Mouse (Mus musculus): ENCODE results near the gene Palm. TPM values are rescaled to one million over a fixed set of nuclear protein-coding genes. Genes with fewer than 3 reads are reported as not detected.

Palm gene
- polyA plus RNA-seq, 1 experiment from 2014 or later, result 29.6 TPM

GRCm38 (mm10) chr10:79823011-79823410, 29.6 kb downstream of the Palm start:
- H3K9ac ChIP-seq (replicated peaks; ENCODE audit: low read depth), result no peak overlapping the region
- H3K36me3 ChIP-seq (ENCODE audit: insufficient read depth, low read length), result no peaks in the 10 kb centered on the region
- H3K4me2 ChIP-seq (replicated peaks; ENCODE audit: low read depth, low read length), result peak overlapping the region; percentile 44
- WGBS, result 64% methylated on average over 6 of the region's 6 CpGs
- TF ChIP-seq CTCF (IDR thresholded peaks at IDR 0.05), result no peak
- H3K4me3 ChIP-seq (ENCODE audit: low read depth, low read length), result no peak overlapping the region
- no peaks in the 10 kb centered on the region for H3K9me3 ChIP-seq (ENCODE audit: low read length)
- ATAC-seq (no peak), DNase-seq (ENCODE audit: low spot score) (no peak)
- H3K27ac ChIP-seq (ENCODE audit: low read length), result peak overlapping the region; percentile 52; the same call in 1 of the 2 replicates
- peaks cover 6% of the 10 kb centered on the region for H3K4me1 ChIP-seq (ENCODE audit: insufficient read depth, low read depth, low read length)
- no peaks in the 10 kb centered on the region for H3K27me3 ChIP-seq (replicated peaks; ENCODE audit: insufficient read depth, low read length)

GRCm38 (mm10) chr10:79824413-79824812, 31.0 kb downstream of the Palm start:
- H3K4me3 ChIP-seq (ENCODE audit: low read depth, low read length), result peak overlapping the region; percentile 12; the same call in 1 of the 2 replicates
- H3K36me3 ChIP-seq (ENCODE audit: insufficient read depth, low read length), result no peaks in the 10 kb centered on the region
- ATAC-seq, result peak; percentile 73
- H3K4me2 ChIP-seq (replicated peaks; ENCODE audit: low read depth, low read length), result peak overlapping the region; percentile 40
- TF ChIP-seq EP300 (IDR thresholded peaks at IDR 0.05) (peak; percentile 64), CTCF (IDR thresholded peaks at IDR 0.05) (no peak)
- no peaks in the 10 kb centered on the region for H3K9me3 ChIP-seq (ENCODE audit: low read length)
- H3K27me3 ChIP-seq (replicated peaks; ENCODE audit: insufficient read depth, low read length), result no peaks in the 10 kb centered on the region
- peaks cover 6% of the 10 kb centered on the region for H3K4me1 ChIP-seq (ENCODE audit: insufficient read depth, low read depth, low read length)
- DNase-seq (ENCODE audit: low spot score), result peak; percentile 89
- peak overlapping the region; percentile 78 for H3K27ac ChIP-seq (ENCODE audit: low read length)
- 33% methylated on average over 6 of the region's 6 CpGs for WGBS
- peak overlapping the region; percentile 29; the same call in 1 of the 2 replicates for H3K9ac ChIP-seq (replicated peaks; ENCODE audit: low read depth)

- H3K4me3 ChIP-seq (ENCODE audit: low read depth, low read length), result no peak overlapping the region
- no peaks in the 10 kb centered on the region for H3K9me3 ChIP-seq (ENCODE audit: low read length)
- WGBS, result 91% methylated on average over 3 of the region's 3 CpGs
- TF ChIP-seq CTCF (IDR thresholded peaks at IDR 0.05), result no peak
- no peak for TF ChIP-seq EP300 (IDR thresholded peaks at IDR 0.05)
- no peaks in the 10 kb centered on the region for H3K36me3 ChIP-seq (ENCODE audit: insufficient read depth, low read length)
- H3K4me2 ChIP-seq (replicated peaks; ENCODE audit: low read depth, low read length), result no peak overlapping the region
- no peaks in the 10 kb centered on the region for H3K4me1 ChIP-seq (ENCODE audit: insufficient read depth, low read depth, low read length)
- ATAC-seq (no peak), DNase-seq (ENCODE audit: low spot score) (no peak)
- H3K9ac ChIP-seq (replicated peaks; ENCODE audit: low read depth), result no peak overlapping the region
- H3K27ac ChIP-seq (ENCODE audit: low read length), result no peak overlapping the region
- H3K27me3 ChIP-seq (replicated peaks; ENCODE audit: insufficient read depth, low read length), result no peaks in the 10 kb centered on the region
Measured at GRCm38 (mm10) chr10:79831583-79831982, 38.2 kb downstream of the Palm start.

GRCm38 (mm10) chr10:79832026-79832785, 38.8 kb downstream of the Palm start:
- ATAC-seq (no peak), DNase-seq (ENCODE audit: low spot score) (no peak)
- Histone ChIP-seq H3K27me3 (replicated peaks; ENCODE audit: insufficient read depth, low read length) (no peaks in the 10 kb centered on the region), H3K27ac (ENCODE audit: low read length) (no peak overlapping the region), H3K4me2 (replicated peaks; ENCODE audit: low read depth, low read length) (no peak overlapping the region), H3K4me1 (ENCODE audit: insufficient read depth, low read depth, low read length) (no peaks in the 10 kb centered on the region), H3K9ac (replicated peaks; ENCODE audit: low read depth) (no peak overlapping the region), H3K9me3 (ENCODE audit: low read length) (no peaks in the 10 kb centered on the region), H3K36me3 (ENCODE audit: insufficient read depth, low read length) (no peaks in the 10 kb centered on the region), H3K4me3 (ENCODE audit: low read depth, low read length) (no peak overlapping the region)
- WGBS, result 50% methylated on average over 7 of the region's 7 CpGs
- TF ChIP-seq EP300 (IDR thresholded peaks at IDR 0.05), result no peak
- TF ChIP-seq CTCF (IDR thresholded peaks at IDR 0.05), result no peak

- TF ChIP-seq CTCF (IDR thresholded peaks at IDR 0.05), result no peak
- no peak for TF ChIP-seq EP300 (IDR thresholded peaks at IDR 0.05)
- 61% methylated on average over 9 of the region's 9 CpGs for WGBS
- no peaks in the 10 kb centered on the region for H3K36me3 ChIP-seq (ENCODE audit: insufficient read depth, low read length)
- H3K9ac ChIP-seq (replicated peaks; ENCODE audit: low read depth), result no peak overlapping the region
- DNase-seq (ENCODE audit: low spot score), result no peak
- no peak overlapping the region for H3K4me2 ChIP-seq (replicated peaks; ENCODE audit: low read depth, low read length)
- H3K27ac ChIP-seq (ENCODE audit: low read length), result no peak overlapping the region
- no peaks in the 10 kb centered on the region for H3K27me3 ChIP-seq (replicated peaks; ENCODE audit: insufficient read depth, low read length)
- H3K4me3 ChIP-seq (ENCODE audit: low read depth, low read length), result no peak overlapping the region
- H3K4me1 ChIP-seq (ENCODE audit: insufficient read depth, low read depth, low read length), result no peaks in the 10 kb centered on the region
- H3K9me3 ChIP-seq (ENCODE audit: low read length), result no peaks in the 10 kb centered on the region
- ATAC-seq, result no peak
Measured at GRCm38 (mm10) chr10:79832786-79833181, 39.4 kb downstream of the Palm start.

- Histone ChIP-seq H3K27ac (ENCODE audit: low read length) (no peak overlapping the region), H3K27me3 (replicated peaks; ENCODE audit: insufficient read depth, low read length) (no peaks in the 10 kb centered on the region), H3K4me3 (ENCODE audit: low read depth, low read length) (no peak overlapping the region), H3K4me1 (ENCODE audit: insufficient read depth, low read depth, low read length) (no peaks in the 10 kb centered on the region), H3K36me3 (ENCODE audit: insufficient read depth, low read length) (no peaks in the 10 kb centered on the region), H3K9ac (replicated peaks; ENCODE audit: low read depth) (no peak overlapping the region), H3K4me2 (replicated peaks; ENCODE audit: low read depth, low read length) (no peak overlapping the region), H3K9me3 (ENCODE audit: low read length) (no peaks in the 10 kb centered on the region)
- WGBS, result 15% methylated on average over 9 of the region's 9 CpGs
- ATAC-seq, result peak; percentile 66
- no peak for TF ChIP-seq EP300 (IDR thresholded peaks at IDR 0.05)
- peak; percentile 98 for TF ChIP-seq CTCF (IDR thresholded peaks at IDR 0.05)
- peak; percentile 84 for DNase-seq (ENCODE audit: low spot score)
Measured at GRCm38 (mm10) chr10:79834769-79835398, 41.5 kb downstream of the Palm start.

Data from lung, postnatal 0 days (tissue).